Mouse (Mus musculus): Measurements from ENCODE around the gene Gm10192. TPM values are rescaled to one million over a fixed set of nuclear protein-coding genes. Genes with fewer than 3 reads are reported as not detected.
"Not testable (repeated sequence)": the region's sequence is repeated elsewhere in the genome, so short reads cannot be mapped to it uniquely, and the experiment has no call there.

The Gm10192 gene
- polyA plus RNA-seq (2016; fragmentation: Nextera tagmentation; extraction: Ambion mirVana): not detected in 2 replicates

GRCm38 (mm10) chr4:97183066-97183465 is at the start of gene Gm10192:
TSS of gene Gm10192 (minus strand) at chr4:97183166.
- ATAC-seq (ENCODE audit: insufficient number of reproducible peaks, low FRiP score); H3K36me3 ChIP-seq; H3K9me3 ChIP-seq (replicated peaks); H3K9ac ChIP-seq; H3K27ac ChIP-seq (ENCODE audit: poor library complexity, severe bottlenecking); H3K4me1 ChIP-seq (replicated peaks); H3K4me3 ChIP-seq; H3K4me2 ChIP-seq; H3K27me3 ChIP-seq (replicated peaks): not testable (repeated sequence)

GRCm38 (mm10) chr4:97230411-97231104 is 47.6 kb upstream of the Gm10192 start:
- WGBS: 60% methylated on average over 5 of the region's 5 CpGs
- no peaks in the 10 kb centered on the region for H3K4me1 ChIP-seq (replicated peaks)
- H3K27ac ChIP-seq (ENCODE audit: poor library complexity, severe bottlenecking): no peak overlapping the region
- H3K9ac ChIP-seq: no peak overlapping the region
- no peaks in the 10 kb centered on the region for H3K27me3 ChIP-seq (replicated peaks)
- no peaks in the 10 kb centered on the region for H3K9me3 ChIP-seq (replicated peaks)
- H3K4me2 ChIP-seq: no peak overlapping the region
- ATAC-seq (ENCODE audit: insufficient number of reproducible peaks, low FRiP score): no peak
- H3K36me3 ChIP-seq: no peaks in the 10 kb centered on the region
- no peak overlapping the region for H3K4me3 ChIP-seq

GRCm38 (mm10) chr4:97219701-97220100 is 36.7 kb upstream of the Gm10192 start:
- H3K9me3 ChIP-seq (replicated peaks): no peaks in the 10 kb centered on the region
- WGBS: 86% methylated on average over 2 of the region's 2 CpGs
- no peak for ATAC-seq (ENCODE audit: insufficient number of reproducible peaks, low FRiP score)
- H3K4me2 ChIP-seq: no peak overlapping the region
- no peak overlapping the region for H3K4me3 ChIP-seq
- H3K27me3 ChIP-seq (replicated peaks): no peaks in the 10 kb centered on the region
- H3K9ac ChIP-seq: no peak overlapping the region
- H3K36me3 ChIP-seq: no peaks in the 10 kb centered on the region
- no peaks in the 10 kb centered on the region for H3K4me1 ChIP-seq (replicated peaks)
- no peak overlapping the region for H3K27ac ChIP-seq (ENCODE audit: poor library complexity, severe bottlenecking)

- Histone ChIP-seq H3K27ac (ENCODE audit: poor library complexity, severe bottlenecking) (no peak overlapping the region), H3K36me3 (no peaks in the 10 kb centered on the region), H3K27me3 (replicated peaks) (no peaks in the 10 kb centered on the region), H3K4me2 (no peak overlapping the region), H3K9ac (no peak overlapping the region), H3K4me1 (replicated peaks) (peaks cover 4% of the 10 kb centered on the region; the same call in 1 of the 2 replicates), H3K9me3 (replicated peaks) (no peaks in the 10 kb centered on the region), H3K4me3 (no peak overlapping the region)
- 70% methylated on average over 1 of the region's 1 CpGs for WGBS
- no peak for ATAC-seq (ENCODE audit: insufficient number of reproducible peaks, low FRiP score)
These were observed 34.9 kb upstream of the Gm10192 start for GRCm38 (mm10) chr4:97217906-97218305.

GRCm38 (mm10) chr4:97212514-97212913 is 29.5 kb upstream of the Gm10192 start:
- peaks cover 9% of the 10 kb centered on the region for H3K4me1 ChIP-seq (replicated peaks)
- ATAC-seq (ENCODE audit: insufficient number of reproducible peaks, low FRiP score): no peak
- H3K4me2 ChIP-seq: no peak overlapping the region
- H3K4me3 ChIP-seq: no peak overlapping the region
- H3K27ac ChIP-seq (ENCODE audit: poor library complexity, severe bottlenecking): no peak overlapping the region
- no peak overlapping the region for H3K9ac ChIP-seq
- H3K36me3 ChIP-seq: no peaks in the 10 kb centered on the region
- H3K9me3 ChIP-seq (replicated peaks): no peaks in the 10 kb centered on the region
- H3K27me3 ChIP-seq (replicated peaks): no peaks in the 10 kb centered on the region

- H3K9me3 ChIP-seq (replicated peaks); H3K4me3 ChIP-seq; ATAC-seq (ENCODE audit: insufficient number of reproducible peaks, low FRiP score); H3K27ac ChIP-seq (ENCODE audit: poor library complexity, severe bottlenecking); H3K9ac ChIP-seq; H3K4me1 ChIP-seq (replicated peaks); H3K4me2 ChIP-seq; H3K27me3 ChIP-seq (replicated peaks); H3K36me3 ChIP-seq: not testable (repeated sequence)
- WGBS: 63% methylated on average over 2 of the region's 2 CpGs
These were observed 20.0 kb upstream of the Gm10192 start for GRCm38 (mm10) chr4:97202986-97203385.

GRCm38 (mm10) chr4:97193176-97193575 is 10.2 kb upstream of the Gm10192 start:
- Histone ChIP-seq H3K9me3 (replicated peaks) (no peaks in the 10 kb centered on the region), H3K27ac (ENCODE audit: poor library complexity, severe bottlenecking) (no peak overlapping the region), H3K4me1 (replicated peaks) (no peaks in the 10 kb centered on the region), H3K36me3 (no peaks in the 10 kb centered on the region), H3K4me2 (no peak overlapping the region), H3K27me3 (replicated peaks) (no peaks in the 10 kb centered on the region), H3K9ac (no peak overlapping the region), H3K4me3 (no peak overlapping the region)
- ATAC-seq (ENCODE audit: insufficient number of reproducible peaks, low FRiP score): no peak
- 66% methylated on average over 4 of the region's 4 CpGs for WGBS

GRCm38 (mm10) chr4:97192601-97193000 is 9.6 kb upstream of the Gm10192 start:
- Histone ChIP-seq H3K9me3 (replicated peaks) (no peaks in the 10 kb centered on the region), H3K27ac (ENCODE audit: poor library complexity, severe bottlenecking) (no peak overlapping the region), H3K9ac (no peak overlapping the region), H3K4me2 (no peak overlapping the region), H3K4me1 (replicated peaks) (no peaks in the 10 kb centered on the region), H3K27me3 (replicated peaks) (no peaks in the 10 kb centered on the region), H3K4me3 (no peak overlapping the region), H3K36me3 (no peaks in the 10 kb centered on the region)
- 76% methylated on average over 2 of the region's 2 CpGs for WGBS
- no peak for ATAC-seq (ENCODE audit: insufficient number of reproducible peaks, low FRiP score)

GRCm38 (mm10) chr4:97180396-97180795 is 2.6 kb downstream of the Gm10192 start:
- H3K27ac ChIP-seq (ENCODE audit: poor library complexity, severe bottlenecking): no peak overlapping the region
- H3K4me2 ChIP-seq: no peak overlapping the region
- H3K9me3 ChIP-seq (replicated peaks): no peaks in the 10 kb centered on the region
- no peaks in the 10 kb centered on the region for H3K27me3 ChIP-seq (replicated peaks)
- 66% methylated on average over 2 of the region's 2 CpGs for WGBS
- no peak for ATAC-seq (ENCODE audit: insufficient number of reproducible peaks, low FRiP score)
- H3K36me3 ChIP-seq: no peaks in the 10 kb centered on the region
- no peak overlapping the region for H3K4me3 ChIP-seq
- no peaks in the 10 kb centered on the region for H3K4me1 ChIP-seq (replicated peaks)
- H3K9ac ChIP-seq: no peak overlapping the region

GRCm38 (mm10) chr4:97156841-97157345 is 26.1 kb downstream of the Gm10192 start:
- Histone ChIP-seq H3K4me2 (no peak overlapping the region), H3K9ac (no peak overlapping the region), H3K27ac (ENCODE audit: poor library complexity, severe bottlenecking) (no peak overlapping the region), H3K4me3 (no peak overlapping the region), H3K4me1 (replicated peaks) (no peaks in the 10 kb centered on the region), H3K36me3 (no peaks in the 10 kb centered on the region), H3K27me3 (replicated peaks) (no peaks in the 10 kb centered on the region), H3K9me3 (replicated peaks) (no peaks in the 10 kb centered on the region)
- ATAC-seq (ENCODE audit: insufficient number of reproducible peaks, low FRiP score): no peak
- 59% methylated on average over 10 of the region's 10 CpGs for WGBS

- 61% methylated on average over 3 of the region's 3 CpGs for WGBS
- Histone ChIP-seq H3K9ac (no peak overlapping the region), H3K9me3 (replicated peaks) (no peaks in the 10 kb centered on the region), H3K36me3 (no peaks in the 10 kb centered on the region), H3K4me2 (no peak overlapping the region), H3K27me3 (replicated peaks) (no peaks in the 10 kb centered on the region), H3K4me3 (no peak overlapping the region), H3K4me1 (replicated peaks) (no peaks in the 10 kb centered on the region), H3K27ac (ENCODE audit: poor library complexity, severe bottlenecking) (no peak overlapping the region)
- ATAC-seq (ENCODE audit: insufficient number of reproducible peaks, low FRiP score): no peak
These were observed 26.9 kb downstream of the Gm10192 start for GRCm38 (mm10) chr4:97156084-97156483.

- H3K4me1 ChIP-seq (replicated peaks): no peaks in the 10 kb centered on the region
- H3K27ac ChIP-seq (ENCODE audit: poor library complexity, severe bottlenecking): no peak overlapping the region
- H3K9me3 ChIP-seq (replicated peaks): no peaks in the 10 kb centered on the region
- H3K4me2 ChIP-seq: no peak overlapping the region
- no peak for ATAC-seq (ENCODE audit: insufficient number of reproducible peaks, low FRiP score)
- no peaks in the 10 kb centered on the region for H3K27me3 ChIP-seq (replicated peaks)
- H3K4me3 ChIP-seq: no peak overlapping the region
- H3K9ac ChIP-seq: no peak overlapping the region
- H3K36me3 ChIP-seq: no peaks in the 10 kb centered on the region
These were observed 29.4 kb downstream of the Gm10192 start for GRCm38 (mm10) chr4:97153554-97153953.

Measured in heart, embryonic 12.5 days (tissue).